Mouse (Mus musculus): ENCODE results near the gene Nrn1l. TPM values are rescaled to one million over a fixed set of nuclear protein-coding genes. Genes with fewer than 3 reads are reported as not detected.

The Nrn1l gene
- polyA plus RNA-seq, 1 experiment from 2014 or later, result 0.62 TPM

- no peaks in the 10 kb centered on the region for H3K27me3 ChIP-seq (ENCODE audit: control insufficient read depth, insufficient read depth, low read depth, low read length)
- 64% methylated on average over 3 of the region's 3 CpGs for WGBS
These were observed 31.8 kb downstream of the Nrn1l start for GRCm38 (mm10) chr8:105925123-105925522.

GRCm38 (mm10) chr8:105930602-105931001 lies 37.2 kb downstream of the Nrn1l start:
- Histone ChIP-seq H3K36me3 (ENCODE audit: control insufficient read depth, insufficient read depth, low read length) (0 out of 2 replicates have a peak, but pooled peaks cover 6% of the 10 kb centered on the region), H3K4me2 (ENCODE audit: low read depth, low read length) (no peak overlapping the region), H3K4me3 (ENCODE audit: low read length) (no peak overlapping the region), H3K4me1 (replicated peaks; ENCODE audit: control insufficient read depth, insufficient read depth, low read length) (no peaks in the 10 kb centered on the region), H3K9ac (ENCODE audit: low read length) (no peak overlapping the region), H3K27me3 (ENCODE audit: control insufficient read depth, insufficient read depth, low read depth, low read length) (no peaks in the 10 kb centered on the region), H3K9me3 (ENCODE audit: control insufficient read depth, low read length) (no peaks in the 10 kb centered on the region), H3K27ac (ENCODE audit: low read length) (no peak overlapping the region)
- WGBS, result 18% methylated on average over 8 of the region's 8 CpGs
- ATAC-seq (ENCODE audit: low read depth), result peak; percentile 54

More at GRCm38 (mm10) chr8:105925123-105925522, 31.8 kb downstream of the Nrn1l start:
- Histone ChIP-seq H3K9ac (ENCODE audit: low read length) (no peak overlapping the region), H3K4me2 (ENCODE audit: low read depth, low read length) (no peak overlapping the region), H3K4me1 (replicated peaks; ENCODE audit: control insufficient read depth, insufficient read depth, low read length) (no peaks in the 10 kb centered on the region), H3K36me3 (ENCODE audit: control insufficient read depth, insufficient read depth, low read length) (0 out of 2 replicates have a peak, but pooled peaks cover 4% of the 10 kb centered on the region), H3K4me3 (ENCODE audit: low read length) (no peak overlapping the region), H3K27ac (ENCODE audit: low read length) (no peak overlapping the region), H3K9me3 (ENCODE audit: control insufficient read depth, low read length) (no peaks in the 10 kb centered on the region)
- ATAC-seq (ENCODE audit: low read depth), result no peak

GRCm38 (mm10) chr8:105931271-105931670 lies 37.9 kb downstream of the Nrn1l start:
- Histone ChIP-seq H3K9ac (ENCODE audit: low read length) (no peak overlapping the region), H3K9me3 (ENCODE audit: control insufficient read depth, low read length) (no peaks in the 10 kb centered on the region), H3K4me3 (ENCODE audit: low read length) (no peak overlapping the region), H3K27ac (ENCODE audit: low read length) (no peak overlapping the region), H3K36me3 (ENCODE audit: control insufficient read depth, insufficient read depth, low read length) (0 out of 2 replicates have a peak, but pooled peaks cover 6% of the 10 kb centered on the region), H3K4me1 (replicated peaks; ENCODE audit: control insufficient read depth, insufficient read depth, low read length) (peaks cover 2% of the 10 kb centered on the region), H3K27me3 (ENCODE audit: control insufficient read depth, insufficient read depth, low read depth, low read length) (no peaks in the 10 kb centered on the region), H3K4me2 (ENCODE audit: low read depth, low read length) (no peak overlapping the region)
- WGBS, result 85% methylated on average over 3 of the region's 3 CpGs
- no peak for ATAC-seq (ENCODE audit: low read depth)

- Histone ChIP-seq H3K9ac (ENCODE audit: low read length) (no peak overlapping the region), H3K36me3 (ENCODE audit: control insufficient read depth, insufficient read depth, low read length) (0 out of 2 replicates have a peak, but pooled peaks cover 6% of the 10 kb centered on the region)
- WGBS, result 88% methylated on average over 11 of the region's 11 CpGs
These were observed 39.2 kb downstream of the Nrn1l start for GRCm38 (mm10) chr8:105932525-105932924.

GRCm38 (mm10) chr8:105933762-105934161 lies 40.4 kb downstream of the Nrn1l start, which contains the start of gene Ctrl:
Ctrl (minus strand) TSS chr8:105933862.
- 89% methylated on average over 2 of the region's 2 CpGs for WGBS
- H3K4me1 ChIP-seq (replicated peaks; ENCODE audit: control insufficient read depth, insufficient read depth, low read length), result peaks cover 12% of the 10 kb centered on the region
- no peaks in the 10 kb centered on the region for H3K9me3 ChIP-seq (ENCODE audit: control insufficient read depth, low read length)
- H3K4me3 ChIP-seq (ENCODE audit: low read length), result no peak within 1 kb of the TSS
- H3K27me3 ChIP-seq (ENCODE audit: control insufficient read depth, insufficient read depth, low read depth, low read length), result no peaks in the 10 kb centered on the region
- H3K9ac ChIP-seq (ENCODE audit: low read length), result no peak within 1 kb of the TSS
- no peak within 1 kb of the TSS for H3K4me2 ChIP-seq (ENCODE audit: low read depth, low read length)
- no peak for ATAC-seq (ENCODE audit: low read depth)
- 0 out of 2 replicates have a peak, but pooled peaks cover 6% of the 10 kb centered on the region for H3K36me3 ChIP-seq (ENCODE audit: control insufficient read depth, insufficient read depth, low read length)
- H3K27ac ChIP-seq (ENCODE audit: low read length), result no peak within 1 kb of the TSS

More at GRCm38 (mm10) chr8:105932525-105932924, 39.2 kb downstream of the Nrn1l start:
- Histone ChIP-seq H3K9me3 (ENCODE audit: control insufficient read depth, low read length) (no peaks in the 10 kb centered on the region), H3K27me3 (ENCODE audit: control insufficient read depth, insufficient read depth, low read depth, low read length) (no peaks in the 10 kb centered on the region), H3K27ac (ENCODE audit: low read length) (no peak overlapping the region), H3K4me1 (replicated peaks; ENCODE audit: control insufficient read depth, insufficient read depth, low read length) (peaks cover 7% of the 10 kb centered on the region), H3K4me3 (ENCODE audit: low read length) (no peak overlapping the region), H3K4me2 (ENCODE audit: low read depth, low read length) (no peak overlapping the region)
- ATAC-seq (ENCODE audit: low read depth), result no peak

- H3K36me3 ChIP-seq (ENCODE audit: control insufficient read depth, insufficient read depth, low read length), result 0 out of 2 replicates have a peak, but pooled peaks cover 2% of the 10 kb centered on the region
- no peak overlapping the region for H3K27ac ChIP-seq (ENCODE audit: low read length)
- 62% methylated on average over 6 of the region's 6 CpGs for WGBS
- peaks cover 12% of the 10 kb centered on the region for H3K4me1 ChIP-seq (replicated peaks; ENCODE audit: control insufficient read depth, insufficient read depth, low read length)
- H3K9ac ChIP-seq (ENCODE audit: low read length), result no peak overlapping the region
- no peaks in the 10 kb centered on the region for H3K9me3 ChIP-seq (ENCODE audit: control insufficient read depth, low read length)
- ATAC-seq (ENCODE audit: low read depth), result no peak
- H3K4me2 ChIP-seq (ENCODE audit: low read depth, low read length), result no peak overlapping the region
- H3K27me3 ChIP-seq (ENCODE audit: control insufficient read depth, insufficient read depth, low read depth, low read length), result no peaks in the 10 kb centered on the region
- H3K4me3 ChIP-seq (ENCODE audit: low read length), result no peak overlapping the region
These were observed 41.7 kb downstream of the Nrn1l start for GRCm38 (mm10) chr8:105935105-105935504.

GRCm38 (mm10) chr8:105935863-105936603 lies 42.7 kb downstream of the Nrn1l start:
- no peaks in the 10 kb centered on the region for H3K27me3 ChIP-seq (ENCODE audit: control insufficient read depth, insufficient read depth, low read depth, low read length)
- 0 out of 2 replicates have a peak overlapping the region, but pooled peaks have one; percentile 35 for H3K27ac ChIP-seq (ENCODE audit: low read length)
- H3K9ac ChIP-seq (ENCODE audit: low read length), result peak overlapping the region; percentile 73
- no peaks in the 10 kb centered on the region for H3K9me3 ChIP-seq (ENCODE audit: control insufficient read depth, low read length)
- 17% methylated on average over 7 of the region's 7 CpGs for WGBS
- H3K36me3 ChIP-seq (ENCODE audit: control insufficient read depth, insufficient read depth, low read length), result 0 out of 2 replicates have a peak, but pooled peaks cover 2% of the 10 kb centered on the region
- no peak for ATAC-seq (ENCODE audit: low read depth)
- peaks cover 12% of the 10 kb centered on the region for H3K4me1 ChIP-seq (replicated peaks; ENCODE audit: control insufficient read depth, insufficient read depth, low read length)
- peak overlapping the region; percentile 80 for H3K4me3 ChIP-seq (ENCODE audit: low read length)
- H3K4me2 ChIP-seq (ENCODE audit: low read depth, low read length), result peak overlapping the region; percentile 72

GRCm38 (mm10) chr8:105936866-105937475 lies 43.6 kb downstream of the Nrn1l start:
- under 1% methylated on average over 30 of the region's 30 CpGs for WGBS
- 0 out of 2 replicates have a peak, but pooled peaks cover 5% of the 10 kb centered on the region for H3K36me3 ChIP-seq (ENCODE audit: control insufficient read depth, insufficient read depth, low read length)
- peak; percentile 92 for ATAC-seq (ENCODE audit: low read depth)
- H3K4me1 ChIP-seq (replicated peaks; ENCODE audit: control insufficient read depth, insufficient read depth, low read length), result peaks cover 12% of the 10 kb centered on the region
- H3K4me3 ChIP-seq (ENCODE audit: low read length), result peak overlapping the region; percentile 80
- H3K27ac ChIP-seq (ENCODE audit: low read length), result peak overlapping the region; percentile 86
- H3K4me2 ChIP-seq (ENCODE audit: low read depth, low read length), result peak overlapping the region; percentile 72
- H3K27me3 ChIP-seq (ENCODE audit: control insufficient read depth, insufficient read depth, low read depth, low read length), result no peaks in the 10 kb centered on the region
- H3K9ac ChIP-seq (ENCODE audit: low read length), result peak overlapping the region; percentile 73
- no peaks in the 10 kb centered on the region for H3K9me3 ChIP-seq (ENCODE audit: control insufficient read depth, low read length)
